Mouse (Mus musculus): ENCODE data around the gene Gm42791. TPM values are rescaled to one million over a fixed set of nuclear protein-coding genes. Genes with fewer than 3 reads are reported as not detected.

Gm42791 gene
- polyA plus RNA-seq, 1 experiment = 0.36 TPM

GRCm38 (mm10) chr5:148975035-148975434 lies 19.9 kb downstream of the Gm42791 start:
- no peak for TF ChIP-seq TAL1 (IDR thresholded peaks at IDR 0.05; ENCODE audit: low read length)
- TF ChIP-seq GATA1 (IDR thresholded peaks at IDR 0.05; ENCODE audit: low read length) = no peak
- H3K4me1 ChIP-seq (ENCODE audit: control insufficient read depth) = peaks cover 32% of the 10 kb centered on the region

GRCm38 (mm10) chr5:148973019-148973668 lies 21.8 kb downstream of the Gm42791 start:
- Histone ChIP-seq H3K36me3 (ENCODE audit: control insufficient read depth) (no peaks in the 10 kb centered on the region), H3K9me3 (ENCODE audit: control insufficient read depth, low read length) (no peaks in the 10 kb centered on the region), H3K4me3 (replicated peaks) (no peak overlapping the region), H3K27me3 (ENCODE audit: control insufficient read depth) (no peaks in the 10 kb centered on the region; the same call in 1 of the 2 replicates), H3K4me1 (ENCODE audit: control insufficient read depth) (peaks cover 37% of the 10 kb centered on the region)
- no peak for TF ChIP-seq TAL1 (IDR thresholded peaks at IDR 0.05; ENCODE audit: low read length)
- no peak for TF ChIP-seq GATA1 (IDR thresholded peaks at IDR 0.05; ENCODE audit: low read length)

More at GRCm38 (mm10) chr5:148975035-148975434, 19.9 kb downstream of the Gm42791 start:
- Histone ChIP-seq H3K4me3 (replicated peaks) (no peak overlapping the region), H3K36me3 (ENCODE audit: control insufficient read depth) (no peaks in the 10 kb centered on the region), H3K27me3 (ENCODE audit: control insufficient read depth) (no peaks in the 10 kb centered on the region; the same call in 1 of the 2 replicates), H3K9me3 (ENCODE audit: control insufficient read depth, low read length) (no peaks in the 10 kb centered on the region)

GRCm38 (mm10) chr5:148972167-148972566 lies 22.8 kb downstream of the Gm42791 start:
- Histone ChIP-seq H3K4me3 (replicated peaks) (no peak overlapping the region), H3K27me3 (ENCODE audit: control insufficient read depth) (no peaks in the 10 kb centered on the region; the same call in 1 of the 2 replicates), H3K4me1 (ENCODE audit: control insufficient read depth) (peaks cover 40% of the 10 kb centered on the region), H3K9me3 (ENCODE audit: control insufficient read depth, low read length) (no peaks in the 10 kb centered on the region), H3K36me3 (ENCODE audit: control insufficient read depth) (no peaks in the 10 kb centered on the region)
- TF ChIP-seq TAL1 (IDR thresholded peaks at IDR 0.05; ENCODE audit: low read length) (no peak), GATA1 (IDR thresholded peaks at IDR 0.05; ENCODE audit: low read length) (no peak)

DNA sequence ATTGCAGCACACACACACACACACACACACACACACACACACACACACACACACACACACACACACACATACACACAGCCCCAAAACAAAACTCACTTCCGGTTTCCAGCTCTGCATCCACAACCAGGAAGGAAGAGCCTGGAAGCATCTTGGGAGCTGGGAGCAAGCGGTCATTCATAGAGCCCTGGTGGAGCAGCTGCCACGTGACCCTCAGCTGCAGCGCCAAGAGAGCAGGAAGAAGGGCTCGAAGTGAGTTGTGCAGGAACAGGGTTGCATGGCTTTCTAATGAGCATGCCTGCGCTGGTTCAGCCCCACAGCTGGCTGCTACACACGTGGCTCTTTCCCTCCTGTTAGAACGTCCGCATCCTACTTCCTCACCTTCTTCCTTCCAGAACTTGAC lies 25.3 kb downstream of the Gm42791 start:
- H3K36me3 ChIP-seq (ENCODE audit: control insufficient read depth) = no peaks in the 10 kb centered on the region
- H3K9me3 ChIP-seq (ENCODE audit: control insufficient read depth, low read length) = no peaks in the 10 kb centered on the region
- H3K4me3 ChIP-seq (replicated peaks) = no peak overlapping the region
- TF ChIP-seq GATA1 (IDR thresholded peaks at IDR 0.05; ENCODE audit: low read length) = no peak
- no peak for TF ChIP-seq TAL1 (IDR thresholded peaks at IDR 0.05; ENCODE audit: low read length)
- H3K27me3 ChIP-seq (ENCODE audit: control insufficient read depth) = no peaks in the 10 kb centered on the region; the same call in 1 of the 2 replicates
- peaks cover 65% of the 10 kb centered on the region for H3K4me1 ChIP-seq (ENCODE audit: control insufficient read depth)

GRCm38 (mm10) chr5:148968958-148969576 lies 25.9 kb downstream of the Gm42791 start:
- Histone ChIP-seq H3K27me3 (ENCODE audit: control insufficient read depth) (no peaks in the 10 kb centered on the region; the same call in 1 of the 2 replicates), H3K36me3 (ENCODE audit: control insufficient read depth) (no peaks in the 10 kb centered on the region; the same call in 1 of the 2 replicates), H3K4me3 (replicated peaks) (no peak overlapping the region), H3K9me3 (ENCODE audit: control insufficient read depth, low read length) (no peaks in the 10 kb centered on the region), H3K4me1 (ENCODE audit: control insufficient read depth) (peaks cover 66% of the 10 kb centered on the region)
- TF ChIP-seq GATA1 (IDR thresholded peaks at IDR 0.05; ENCODE audit: low read length) (no peak), TAL1 (IDR thresholded peaks at IDR 0.05; ENCODE audit: low read length) (no peak)

DNA sequence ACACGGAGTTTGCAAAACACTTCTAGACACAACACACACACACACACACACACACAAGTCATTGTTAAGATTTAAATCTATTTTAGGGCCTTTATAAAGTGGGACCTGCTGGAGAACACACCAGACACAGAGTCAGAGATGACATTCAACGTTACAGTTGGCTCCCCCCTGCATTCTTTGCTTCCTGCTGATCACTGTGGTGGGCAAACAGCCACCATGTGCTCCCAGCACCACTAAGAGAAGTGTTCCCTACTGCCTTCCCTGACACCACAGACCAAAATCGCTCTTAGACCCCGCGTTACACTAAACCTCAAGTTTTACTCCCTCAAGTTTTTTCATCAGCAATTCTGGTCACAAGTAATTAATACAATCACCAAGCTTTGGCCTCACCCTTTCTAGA lies 26.8 kb downstream of the Gm42791 start:
- Histone ChIP-seq H3K4me3 (replicated peaks) (no peak overlapping the region), H3K4me1 (ENCODE audit: control insufficient read depth) (peaks cover 72% of the 10 kb centered on the region), H3K27me3 (ENCODE audit: control insufficient read depth) (no peaks in the 10 kb centered on the region; the same call in 1 of the 2 replicates), H3K9me3 (ENCODE audit: control insufficient read depth, low read length) (no peaks in the 10 kb centered on the region), H3K36me3 (ENCODE audit: control insufficient read depth) (no peaks in the 10 kb centered on the region; the same call in 1 of the 2 replicates)
- TF ChIP-seq TAL1 (IDR thresholded peaks at IDR 0.05; ENCODE audit: low read length) (no peak), GATA1 (IDR thresholded peaks at IDR 0.05; ENCODE audit: low read length) (no peak)

DNA sequence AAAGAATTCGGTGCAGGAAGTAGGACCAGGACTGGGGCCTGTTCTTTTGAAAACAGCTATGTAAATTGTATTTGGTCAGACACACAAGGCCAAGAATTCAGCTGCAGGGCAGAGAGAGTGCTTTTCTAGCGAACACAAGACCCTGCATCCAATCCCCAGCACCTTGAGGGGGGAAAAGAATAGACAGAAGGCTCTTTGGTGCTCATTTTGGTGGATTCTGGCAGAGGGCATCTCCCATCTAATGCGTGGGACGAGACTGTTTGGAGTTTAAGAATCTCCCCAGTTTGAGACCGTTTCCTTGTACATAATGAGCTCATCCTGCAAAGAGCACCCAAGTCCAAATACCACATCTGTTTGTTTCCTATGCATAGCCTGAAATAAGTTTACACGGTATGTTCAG lies 28.6 kb downstream of the Gm42791 start:
- peaks cover 2% of the 10 kb centered on the region for H3K36me3 ChIP-seq (ENCODE audit: control insufficient read depth)
- no peak for TF ChIP-seq GATA1 (IDR thresholded peaks at IDR 0.05; ENCODE audit: low read length)
- H3K27me3 ChIP-seq (ENCODE audit: control insufficient read depth) = no peaks in the 10 kb centered on the region
- H3K9me3 ChIP-seq (ENCODE audit: control insufficient read depth, low read length) = no peaks in the 10 kb centered on the region
- peaks cover 69% of the 10 kb centered on the region for H3K4me1 ChIP-seq (ENCODE audit: control insufficient read depth)
- peak overlapping the region; percentile 46 for H3K4me3 ChIP-seq (replicated peaks)

DNA sequence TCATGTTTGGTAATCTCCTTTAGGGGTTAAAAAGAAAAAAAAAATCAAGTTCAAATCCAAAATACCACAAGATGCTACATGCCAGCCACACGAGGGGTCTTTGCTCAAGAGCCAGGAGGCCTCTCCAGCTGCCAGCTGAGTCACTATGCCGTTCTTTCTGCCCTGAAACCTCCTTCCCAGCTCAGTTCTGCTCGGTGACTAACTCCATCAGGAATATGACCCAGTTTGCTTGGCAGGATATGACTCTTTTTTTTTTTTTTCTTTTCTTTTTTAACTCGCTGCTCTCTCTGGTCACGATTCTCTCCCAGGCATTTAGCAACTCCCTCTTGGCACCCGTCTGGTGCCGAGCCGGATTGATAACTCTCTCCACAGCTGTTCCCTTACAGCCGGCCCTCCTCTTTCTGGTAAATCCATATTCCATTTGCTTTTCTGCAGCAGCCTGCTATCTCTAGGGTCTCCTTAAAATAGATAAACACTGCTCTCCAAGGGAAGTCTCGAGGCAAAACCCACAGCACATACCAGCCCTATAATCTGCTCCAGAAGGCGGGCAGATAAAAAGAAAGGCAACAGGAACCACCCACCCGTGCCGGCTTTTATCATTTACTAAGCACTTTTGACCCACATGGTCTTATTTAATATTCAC lies 29.1 kb downstream of the Gm42791 start:
- Histone ChIP-seq H3K27me3 (ENCODE audit: control insufficient read depth) (no peaks in the 10 kb centered on the region), H3K9me3 (ENCODE audit: control insufficient read depth, low read length) (no peaks in the 10 kb centered on the region), H3K4me3 (replicated peaks) (peak overlapping the region; percentile 46), H3K36me3 (ENCODE audit: control insufficient read depth) (peaks cover 2% of the 10 kb centered on the region), H3K4me1 (ENCODE audit: control insufficient read depth) (peaks cover 63% of the 10 kb centered on the region)
- TF ChIP-seq GATA1 (IDR thresholded peaks at IDR 0.05; ENCODE audit: low read length) = peak; percentile 58; the same call in 1 of the 2 replicates
- TF ChIP-seq TAL1 (IDR thresholded peaks at IDR 0.05; ENCODE audit: low read length) = no peak

DNA sequence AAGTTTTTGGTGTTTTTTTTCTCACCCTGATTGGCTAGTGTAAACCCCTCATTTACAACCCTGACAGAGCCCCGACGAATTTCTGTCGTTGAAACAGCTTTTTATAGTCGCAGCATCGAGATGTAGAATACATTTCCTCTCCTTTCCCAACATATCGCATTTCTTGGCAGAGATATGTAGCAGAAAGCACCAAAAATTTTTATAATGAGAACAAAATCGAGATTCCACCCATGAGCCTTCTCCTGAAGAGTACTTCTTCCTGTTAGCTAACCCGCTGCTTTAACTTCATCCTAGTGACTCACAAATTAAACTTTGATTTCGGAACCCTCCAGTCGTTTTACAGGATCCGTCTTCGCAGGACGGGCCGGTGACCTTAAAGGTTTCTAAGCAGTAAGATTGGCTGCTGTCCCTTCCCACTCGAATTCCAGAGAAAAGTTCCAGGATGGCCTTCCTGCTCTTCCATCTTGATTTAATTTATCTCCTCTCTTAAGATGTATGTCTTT lies 29.8 kb downstream of the Gm42791 start:
- Histone ChIP-seq H3K9me3 (ENCODE audit: control insufficient read depth, low read length) (no peaks in the 10 kb centered on the region), H3K27me3 (ENCODE audit: control insufficient read depth) (0 out of 2 replicates have a peak, but pooled peaks cover 2% of the 10 kb centered on the region), H3K4me3 (replicated peaks) (peak overlapping the region; percentile 46), H3K36me3 (ENCODE audit: control insufficient read depth) (peaks cover 2% of the 10 kb centered on the region), H3K4me1 (ENCODE audit: control insufficient read depth) (peaks cover 63% of the 10 kb centered on the region)
- TF ChIP-seq TAL1 (IDR thresholded peaks at IDR 0.05; ENCODE audit: low read length) = no peak
- TF ChIP-seq GATA1 (IDR thresholded peaks at IDR 0.05; ENCODE audit: low read length) = no peak

Data from erythroblast, embryonic 14.5 days (primary cell).